Mouse (Mus musculus): ENCODE data around the gene 4933424G06Rik. TPM values are rescaled to one million over a fixed set of nuclear protein-coding genes. Genes with fewer than 3 reads are reported as not detected.

Gene 4933424G06Rik
- polyA plus RNA-seq, 1 experiment from 2014 or later, result not detected

DNA sequence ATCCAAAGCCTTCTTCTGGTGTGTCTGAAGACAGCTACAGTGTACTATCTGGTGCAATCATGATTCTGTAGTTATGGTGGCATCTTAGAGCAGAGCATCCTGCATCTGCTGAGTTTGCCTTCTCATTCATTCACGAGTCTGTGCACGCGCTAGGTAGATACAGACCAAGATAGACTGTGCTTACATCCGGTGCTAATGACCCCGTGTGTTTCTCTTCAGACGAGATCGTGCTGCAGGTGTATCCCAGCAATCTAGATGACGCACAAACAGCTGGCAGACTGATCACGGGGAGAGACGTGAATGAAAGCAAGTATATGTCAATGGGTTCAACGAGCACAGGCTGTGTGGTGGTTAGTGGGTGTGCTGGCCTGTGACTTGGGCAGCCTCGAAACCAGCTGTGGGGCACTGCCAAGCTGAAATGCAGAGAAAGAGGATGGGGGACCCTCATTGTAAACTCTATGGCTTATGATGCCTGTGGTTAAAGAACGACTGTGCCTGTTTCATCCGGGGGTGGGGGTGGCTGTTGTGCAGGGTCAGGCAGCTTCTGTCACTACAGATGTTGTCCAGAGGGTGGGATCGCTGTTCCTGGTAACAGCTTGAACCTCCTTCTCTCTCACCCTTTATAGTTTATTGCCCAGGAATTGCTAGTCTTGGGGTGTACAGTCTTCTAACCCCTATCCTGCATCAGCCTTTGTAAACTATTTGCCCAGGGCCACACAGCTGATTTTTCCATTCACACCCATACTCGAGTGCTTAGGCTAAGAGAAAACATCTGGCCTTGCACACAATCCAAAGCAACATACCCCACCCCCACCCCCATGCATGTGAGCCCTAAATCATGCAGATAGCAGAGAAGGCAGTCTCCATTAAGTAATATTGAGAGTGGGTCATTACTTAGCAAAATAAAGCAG lies 13.5 kb downstream of the 4933424G06Rik start:
- no peaks in the 10 kb centered on the region for H3K36me3 ChIP-seq (ENCODE audit: control insufficient read depth, insufficient read depth, low read length)
- H3K9ac ChIP-seq (ENCODE audit: low read depth, low read length), result no peak overlapping the region
- DNase-seq (ENCODE audit: low spot score) (peak; percentile 38), ATAC-seq (ENCODE audit: low read depth) (0 out of 2 replicates have a peak, but pooled peaks have one; percentile 37)
- H3K27me3 ChIP-seq (replicated peaks; ENCODE audit: control insufficient read depth, insufficient read depth, low read length), result no peaks in the 10 kb centered on the region
- H3K9me3 ChIP-seq (ENCODE audit: control insufficient read depth, low read length), result no peaks in the 10 kb centered on the region
- H3K4me1 ChIP-seq (ENCODE audit: control insufficient read depth, insufficient read depth, low read length), result peaks cover 8% of the 10 kb centered on the region; the same call in 1 of the 2 replicates
- WGBS, result 55% methylated on average over 16 of the region's 16 CpGs
- peak overlapping the region; percentile 29; the same call in 1 of the 2 replicates for H3K27ac ChIP-seq (replicated peaks; ENCODE audit: low read depth, low read length)
- H3K4me2 ChIP-seq (ENCODE audit: low read depth, low read length), result no peak overlapping the region
- H3K4me3 ChIP-seq (ENCODE audit: low read depth, low read length), result no peak overlapping the region

DNA sequence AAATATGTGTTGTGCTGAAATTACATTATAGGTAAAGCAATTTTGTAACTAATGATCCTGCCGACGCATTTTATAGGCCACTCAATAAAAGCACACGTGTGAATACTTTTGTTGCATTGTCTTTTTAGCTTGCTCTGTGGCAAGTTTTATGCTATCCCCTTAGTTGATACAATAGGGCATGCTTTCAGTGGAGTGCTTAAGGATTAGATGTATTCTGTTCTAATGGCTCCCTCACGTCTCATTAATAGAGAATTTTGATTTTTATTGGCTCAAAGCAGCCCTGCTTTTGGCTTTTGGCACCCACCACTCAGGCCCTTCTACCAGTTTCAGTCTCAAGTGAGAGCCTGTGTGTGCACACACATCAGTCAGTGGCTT lies 14.1 kb downstream of the 4933424G06Rik start:
- no peak overlapping the region for H3K4me2 ChIP-seq (ENCODE audit: low read depth, low read length)
- H3K36me3 ChIP-seq (ENCODE audit: control insufficient read depth, insufficient read depth, low read length), result no peaks in the 10 kb centered on the region
- no peak overlapping the region; the same call in 1 of the 2 replicates for H3K27ac ChIP-seq (replicated peaks; ENCODE audit: low read depth, low read length)
- DNase-seq (ENCODE audit: low spot score) (no peak), ATAC-seq (ENCODE audit: low read depth) (no peak)
- no peak overlapping the region for H3K9ac ChIP-seq (ENCODE audit: low read depth, low read length)
- peaks cover 8% of the 10 kb centered on the region; the same call in 1 of the 2 replicates for H3K4me1 ChIP-seq (ENCODE audit: control insufficient read depth, insufficient read depth, low read length)
- WGBS, result 67% methylated on average over 4 of the region's 4 CpGs
- H3K27me3 ChIP-seq (replicated peaks; ENCODE audit: control insufficient read depth, insufficient read depth, low read length), result no peaks in the 10 kb centered on the region
- no peak overlapping the region for H3K4me3 ChIP-seq (ENCODE audit: low read depth, low read length)
- H3K9me3 ChIP-seq (ENCODE audit: control insufficient read depth, low read length), result no peaks in the 10 kb centered on the region

DNA sequence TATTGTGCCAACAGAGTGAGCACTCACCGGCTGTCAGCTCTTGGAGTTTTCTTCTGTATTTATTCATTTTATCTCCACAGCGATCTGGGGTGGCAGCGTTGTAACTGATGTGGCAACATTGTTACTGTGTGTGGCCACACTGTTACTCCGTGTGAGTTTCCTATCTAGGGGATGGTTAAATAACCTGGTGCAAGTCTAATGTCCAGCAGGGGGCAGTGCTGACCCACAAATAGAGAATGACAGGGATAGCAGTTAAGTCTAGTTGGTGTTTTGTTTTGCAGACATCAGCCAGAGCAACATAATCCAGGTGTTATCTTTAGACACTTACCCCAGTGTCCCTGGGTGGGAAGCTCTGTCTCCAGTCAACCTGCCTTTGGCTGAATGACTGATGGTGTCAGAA lies 27.4 kb downstream of the 4933424G06Rik start:
- Histone ChIP-seq H3K27ac (replicated peaks; ENCODE audit: low read depth, low read length) (no peak overlapping the region), H3K36me3 (ENCODE audit: control insufficient read depth, insufficient read depth, low read length) (no peaks in the 10 kb centered on the region), H3K27me3 (replicated peaks; ENCODE audit: control insufficient read depth, insufficient read depth, low read length) (no peaks in the 10 kb centered on the region), H3K4me3 (ENCODE audit: low read depth, low read length) (no peak overlapping the region), H3K4me1 (ENCODE audit: control insufficient read depth, insufficient read depth, low read length) (no peaks in the 10 kb centered on the region), H3K9ac (ENCODE audit: low read depth, low read length) (no peak overlapping the region), H3K9me3 (ENCODE audit: control insufficient read depth, low read length) (no peaks in the 10 kb centered on the region), H3K4me2 (ENCODE audit: low read depth, low read length) (no peak overlapping the region)
- WGBS, result 14% methylated on average over 4 of the region's 4 CpGs
- ATAC-seq (ENCODE audit: low read depth) (0 out of 2 replicates have a peak, but pooled peaks have one; percentile 53), DNase-seq (ENCODE audit: low spot score) (peak; percentile 90)

DNA sequence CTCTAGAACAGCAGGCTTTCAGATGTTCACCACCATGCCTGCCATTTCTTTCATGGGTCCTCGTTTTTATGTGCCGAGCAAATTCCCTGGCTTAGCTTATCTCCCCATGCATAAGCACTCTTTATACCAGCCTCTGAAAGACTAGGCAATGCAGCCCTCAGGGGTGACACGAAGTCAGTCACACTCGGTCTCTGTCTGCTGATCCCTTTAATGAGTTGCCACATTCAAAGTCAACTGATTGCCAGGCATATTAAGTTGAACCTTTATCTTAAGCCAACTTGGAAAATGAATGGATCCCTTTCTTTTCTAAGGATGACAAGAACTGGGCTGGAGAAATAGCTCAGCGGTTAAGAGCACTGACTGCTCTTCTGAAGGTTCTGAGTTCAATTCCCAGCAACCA lies 29.3 kb downstream of the 4933424G06Rik start:
- no peak overlapping the region for H3K4me2 ChIP-seq (ENCODE audit: low read depth, low read length)
- 74% methylated on average over 5 of the region's 5 CpGs for WGBS

DNA sequence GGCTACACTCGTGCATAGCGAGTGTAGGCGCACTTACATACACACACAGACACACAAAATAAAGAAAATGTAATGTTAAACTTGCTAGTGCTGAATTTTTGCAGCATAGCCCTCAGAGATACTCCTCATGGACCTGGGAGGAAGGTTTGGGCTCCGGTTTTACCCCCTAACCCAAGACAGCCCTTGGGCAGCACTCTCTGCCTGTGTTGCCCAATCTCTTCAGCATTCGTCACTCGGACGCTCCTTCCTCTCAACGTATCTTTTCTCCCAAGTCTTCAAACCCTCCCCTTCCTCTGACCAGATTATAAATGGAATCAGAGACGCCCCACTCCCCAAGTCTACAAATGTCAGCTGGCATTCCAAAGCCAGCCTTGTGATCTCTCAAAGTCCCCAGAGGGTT lies 33.1 kb downstream of the 4933424G06Rik start:
- Histone ChIP-seq H3K4me3 (ENCODE audit: low read depth, low read length) (no peak overlapping the region), H3K9ac (ENCODE audit: low read depth, low read length) (no peak overlapping the region)
- 70% methylated on average over 9 of the region's 9 CpGs for WGBS

More for the DNA sequence above, 29.3 kb downstream of the 4933424G06Rik start:
- no peak overlapping the region for H3K4me3 ChIP-seq (ENCODE audit: low read depth, low read length)
- H3K27me3 ChIP-seq (replicated peaks; ENCODE audit: control insufficient read depth, insufficient read depth, low read length), result no peaks in the 10 kb centered on the region
- no peaks in the 10 kb centered on the region for H3K36me3 ChIP-seq (ENCODE audit: control insufficient read depth, insufficient read depth, low read length)
- ATAC-seq (ENCODE audit: low read depth), result no peak
- DNase-seq (ENCODE audit: low spot score), result no peak
- no peaks in the 10 kb centered on the region for H3K9me3 ChIP-seq (ENCODE audit: control insufficient read depth, low read length)
- no peak overlapping the region for H3K9ac ChIP-seq (ENCODE audit: low read depth, low read length)
- H3K27ac ChIP-seq (replicated peaks; ENCODE audit: low read depth, low read length), result no peak overlapping the region
- peaks cover 1% of the 10 kb centered on the region; the same call in 1 of the 2 replicates for H3K4me1 ChIP-seq (ENCODE audit: control insufficient read depth, insufficient read depth, low read length)

DNA sequence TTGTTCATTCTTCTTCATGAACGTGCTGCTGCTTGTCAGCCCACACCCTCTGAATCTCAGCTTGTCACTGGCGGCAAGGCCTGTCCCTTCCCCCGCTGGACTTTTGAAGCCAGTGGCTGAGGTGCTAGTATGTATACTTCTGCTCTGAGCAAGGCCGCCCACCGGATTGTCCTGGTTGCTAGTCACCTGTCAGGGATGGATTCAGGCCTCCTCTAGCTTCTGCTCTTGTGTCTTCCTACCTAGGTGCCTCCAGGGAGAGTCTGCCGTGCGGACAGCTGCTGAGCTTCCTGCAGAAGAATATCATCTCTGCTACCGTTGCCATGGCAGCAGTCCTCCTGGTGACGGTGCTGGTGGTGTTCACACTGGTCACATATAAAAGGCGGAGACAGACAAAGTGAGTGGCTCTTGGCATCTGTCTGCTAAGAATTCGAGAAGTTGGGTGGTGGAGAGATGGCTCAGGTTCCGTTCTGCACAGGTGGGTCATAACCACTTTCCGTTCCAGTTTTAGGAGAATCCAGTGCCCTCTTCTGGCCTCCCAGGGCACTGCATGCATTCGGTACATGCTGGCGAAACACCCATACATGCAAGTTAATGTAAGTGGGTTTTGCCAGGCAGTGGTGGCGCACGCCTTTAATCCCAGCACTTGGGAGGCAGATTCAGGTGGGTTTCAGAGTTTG lies 34.5 kb downstream of the 4933424G06Rik start:
- WGBS, result 24% methylated on average over 17 of the region's 17 CpGs
- Histone ChIP-seq H3K9me3 (ENCODE audit: control insufficient read depth, low read length) (no peaks in the 10 kb centered on the region), H3K4me1 (ENCODE audit: control insufficient read depth, insufficient read depth, low read length) (peaks cover 5% of the 10 kb centered on the region; the same call in 1 of the 2 replicates), H3K27me3 (replicated peaks; ENCODE audit: control insufficient read depth, insufficient read depth, low read length) (no peaks in the 10 kb centered on the region), H3K36me3 (ENCODE audit: control insufficient read depth, insufficient read depth, low read length) (no peaks in the 10 kb centered on the region), H3K4me3 (ENCODE audit: low read depth, low read length) (peak overlapping the region; percentile 11), H3K27ac (replicated peaks; ENCODE audit: low read depth, low read length) (no peak overlapping the region), H3K9ac (ENCODE audit: low read depth, low read length) (no peak overlapping the region), H3K4me2 (ENCODE audit: low read depth, low read length) (peak overlapping the region; percentile 38)
- peak; percentile 64 for ATAC-seq (ENCODE audit: low read depth)
- DNase-seq (ENCODE audit: low spot score), result peak; percentile 71

More for the DNA sequence above, 33.1 kb downstream of the 4933424G06Rik start:
- no peak for DNase-seq (ENCODE audit: low spot score)
- peaks cover 5% of the 10 kb centered on the region; the same call in 1 of the 2 replicates for H3K4me1 ChIP-seq (ENCODE audit: control insufficient read depth, insufficient read depth, low read length)
- no peak overlapping the region for H3K27ac ChIP-seq (replicated peaks; ENCODE audit: low read depth, low read length)
- ATAC-seq (ENCODE audit: low read depth), result no peak
- H3K4me2 ChIP-seq (ENCODE audit: low read depth, low read length), result no peak overlapping the region
- H3K27me3 ChIP-seq (replicated peaks; ENCODE audit: control insufficient read depth, insufficient read depth, low read length), result no peaks in the 10 kb centered on the region
- H3K36me3 ChIP-seq (ENCODE audit: control insufficient read depth, insufficient read depth, low read length), result no peaks in the 10 kb centered on the region
- no peaks in the 10 kb centered on the region for H3K9me3 ChIP-seq (ENCODE audit: control insufficient read depth, low read length)

DNA sequence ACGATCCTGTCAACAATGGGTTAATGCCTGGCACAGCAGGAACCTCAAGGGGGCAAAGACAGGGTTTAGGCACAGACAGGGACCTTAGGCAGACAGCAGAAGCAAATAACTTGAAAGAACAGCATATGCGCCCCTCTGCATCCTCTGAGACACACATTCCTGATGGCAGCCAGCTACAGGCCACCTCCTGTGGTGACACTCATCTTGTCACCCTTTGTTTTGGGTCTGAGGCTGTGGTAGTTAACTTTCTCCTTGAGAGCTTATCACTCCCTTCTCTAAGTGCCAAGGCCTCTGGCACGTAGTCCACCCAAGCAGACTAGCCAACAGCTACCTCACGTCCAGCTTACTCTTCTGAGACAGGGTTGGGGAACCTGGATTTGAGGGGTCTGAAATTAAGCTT lies 35.7 kb downstream of the 4933424G06Rik start:
- DNase-seq (ENCODE audit: low spot score), result no peak
- Histone ChIP-seq H3K9me3 (ENCODE audit: control insufficient read depth, low read length) (no peaks in the 10 kb centered on the region), H3K9ac (ENCODE audit: low read depth, low read length) (no peak overlapping the region), H3K27me3 (replicated peaks; ENCODE audit: control insufficient read depth, insufficient read depth, low read length) (no peaks in the 10 kb centered on the region), H3K27ac (replicated peaks; ENCODE audit: low read depth, low read length) (no peak overlapping the region), H3K4me1 (ENCODE audit: control insufficient read depth, insufficient read depth, low read length) (peaks cover 5% of the 10 kb centered on the region; the same call in 1 of the 2 replicates), H3K36me3 (ENCODE audit: control insufficient read depth, insufficient read depth, low read length) (no peaks in the 10 kb centered on the region), H3K4me3 (ENCODE audit: low read depth, low read length) (no peak overlapping the region), H3K4me2 (ENCODE audit: low read depth, low read length) (no peak overlapping the region)
- ATAC-seq (ENCODE audit: low read depth), result no peak
- 46% methylated on average over 4 of the region's 4 CpGs for WGBS

DNA sequence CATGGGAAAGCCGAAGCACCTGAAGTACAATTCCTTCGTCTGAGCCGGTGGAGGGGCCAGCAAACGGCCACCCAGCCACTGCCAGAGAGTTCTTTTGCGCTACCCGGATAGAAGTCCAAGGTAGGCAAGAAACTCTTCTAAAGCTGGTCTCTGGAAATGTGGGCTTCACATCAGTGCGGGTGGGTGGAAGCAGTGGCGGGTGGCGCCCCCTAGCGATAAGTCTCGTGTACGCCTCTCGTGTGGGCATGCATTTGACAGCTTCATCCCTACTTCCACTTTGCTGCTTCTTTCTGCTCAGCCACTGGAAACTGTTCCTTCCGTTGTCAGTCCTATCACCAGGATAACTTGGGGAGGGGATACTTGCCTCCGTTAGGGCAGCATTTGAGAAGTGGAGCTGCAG lies 36.5 kb downstream of the 4933424G06Rik start:
- Histone ChIP-seq H3K27ac (replicated peaks; ENCODE audit: low read depth, low read length) (no peak overlapping the region), H3K9me3 (ENCODE audit: control insufficient read depth, low read length) (no peaks in the 10 kb centered on the region), H3K4me2 (ENCODE audit: low read depth, low read length) (no peak overlapping the region), H3K36me3 (ENCODE audit: control insufficient read depth, insufficient read depth, low read length) (no peaks in the 10 kb centered on the region), H3K4me3 (ENCODE audit: low read depth, low read length) (no peak overlapping the region), H3K4me1 (ENCODE audit: control insufficient read depth, insufficient read depth, low read length) (peaks cover 5% of the 10 kb centered on the region; the same call in 1 of the 2 replicates), H3K27me3 (replicated peaks; ENCODE audit: control insufficient read depth, insufficient read depth, low read length) (no peaks in the 10 kb centered on the region), H3K9ac (ENCODE audit: low read depth, low read length) (no peak overlapping the region)
- 50% methylated on average over 14 of the region's 15 CpGs for WGBS
- ATAC-seq (ENCODE audit: low read depth), result no peak
- DNase-seq (ENCODE audit: low spot score), result no peak
